Mouse (Mus musculus) embryonic facial prominence, embryonic 15.5 days (tissue): ENCODE data around the gene Psat1. TPM values are rescaled to one million over a fixed set of nuclear protein-coding genes. Genes with fewer than 3 reads are reported as not detected.

Experiments used
- ATAC-seq: fragments of 200-750 bp; cut with Nextera tagmentation; 2 replicates; pipeline ENCODE4 v1.8.0; 2017; ENCODE audit warnings: low read depth, moderate TSS enrichment; ENCODE audit not compliant: insufficient number of reproducible peaks, low FRiP score, low TSS enrichment
- H3K27ac ChIP-seq: fragments of 300-500 bp; sonication (generic); replicated peaks from 2 replicates; pipeline ENCODE4 v1.5.1; 2015; ENCODE audit warnings: mild to moderate bottlenecking, inconsistent platforms
- H3K27me3 ChIP-seq: fragments of 300-500 bp; sonication (generic); 2 replicates; pipeline ENCODE4 v1.6.1; 2015; ENCODE audit warnings: inconsistent platforms
- H3K36me3 ChIP-seq: fragments of 300-500 bp; sonication (generic); 2 replicates; pipeline ENCODE4 v1.6.1; 2015; ENCODE audit warnings: mild to moderate bottlenecking, inconsistent platforms
- H3K4me1 ChIP-seq: fragments of 300-500 bp; sonication (generic); 2 replicates; pipeline ENCODE4 v1.6.1; 2015; ENCODE audit warnings: inconsistent platforms
- H3K4me2 ChIP-seq: fragments of 300-500 bp; sonication (generic); replicated peaks from 2 replicates; pipeline ENCODE4 v1.6.1; 2015; ENCODE audit warnings: mild to moderate bottlenecking, inconsistent platforms
- H3K4me3 ChIP-seq: fragments of 300-500 bp; sonication (generic); replicated peaks from 2 replicates; pipeline ENCODE4 v1.5.1; 2015; ENCODE audit warnings: mild to moderate bottlenecking, inconsistent platforms
- H3K9ac ChIP-seq: fragments of 300-500 bp; sonication (generic); 2 replicates; pipeline ENCODE4 v1.6.1; 2015; ENCODE audit warnings: inconsistent platforms
- H3K9me3 ChIP-seq: fragments of 300-500 bp; sonication (generic); replicated peaks from 2 replicates; pipeline ENCODE4 v1.6.1; 2016; ENCODE audit warnings: inconsistent platforms
- WGBS: fragments of 180-500 bp; shearing (Covaris S2); methylation state at CpG from one replicate; pipeline ENCODE4 v1.1.7; 2015; 5-methylcytosine and 5-hydroxymethylcytosine counted together
- polyA plus RNA-seq: library from polyadenylated mRNA; unstranded; fragments of >200 nt; fragmentation: Nextera tagmentation; extraction: Ambion mirVana; gene quantifications from 2 replicates; pipeline ENCODE4 v1.2.1, GENCODE M21; 2015

Psat1 gene
- polyA plus RNA-seq, 1 experiment from 2014 or later: 116 TPM

DNA sequence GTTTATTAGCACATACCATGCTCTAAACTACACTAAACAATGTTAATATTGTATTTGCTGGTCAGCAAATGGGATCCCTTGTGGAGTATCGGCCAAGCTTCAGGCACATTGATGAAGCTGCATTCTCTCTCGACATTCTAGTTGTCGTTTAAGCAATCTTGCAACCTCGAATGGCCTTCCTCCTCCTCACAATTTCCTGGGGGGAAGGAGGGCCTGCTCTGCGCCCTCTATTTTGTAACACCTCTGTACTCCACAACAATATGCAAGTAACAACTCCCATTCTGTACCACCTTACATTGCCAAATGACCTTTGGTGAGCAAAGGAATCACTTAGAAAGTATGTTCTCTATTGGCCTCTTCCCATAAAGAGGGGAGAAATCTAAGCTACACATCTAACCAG lies 91.8 kb downstream of the Psat1 start:
- no peaks in the 10 kb centered on the region for H3K27me3 ChIP-seq
- no peak for ATAC-seq
- no peak overlapping the region for H3K4me2 ChIP-seq
- H3K9ac ChIP-seq: no peak overlapping the region
- no peak overlapping the region for H3K4me3 ChIP-seq
- no peak overlapping the region for H3K27ac ChIP-seq
- H3K4me1 ChIP-seq: no peaks in the 10 kb centered on the region
- H3K9me3 ChIP-seq: no peaks in the 10 kb centered on the region; the same call in 1 of the 2 replicates
- H3K36me3 ChIP-seq: no peaks in the 10 kb centered on the region
- 83% methylated on average over 5 of the region's 5 CpGs for WGBS

Other genes starting within 250 kb of the Psat1 start
- gene Cep78, start 37.7 kb upstream of the Psat1 start, polyA plus RNA-seq: 22.2 and 27.3 TPM in 2 replicates
- 33.4 and 34.0 TPM in 2 replicates for gene Gnaq, start 185.5 kb upstream of the Psat1 start, polyA plus RNA-seq